Mouse (Mus musculus) CH12.LX (cell line): Measurements from ENCODE around the gene Gm10799.

ENCODE experiments used
- CHD1 ChIP-seq: IDR thresholded peaks from 2 replicates; pipeline ENCODE4 v1.6.1; 2012; ENCODE audit warnings: low read depth, low read length, improper control_type of control experiment, inconsistent platforms
- CTCF ChIP-seq, 2 experiments: IDR thresholded peaks in 1 of 2; conservative IDR thresholded peaks in 1 of 2; 2 replicates each; pipeline ENCODE4 v1.5.1; 2011 to 2012; ENCODE audit warnings: low read depth in 2 of 2, low read length in 2 of 2, improper control_type of control experiment in 1 of 2, inconsistent platforms in 1 of 2, mild to moderate bottlenecking in 1 of 2, moderate library complexity in 1 of 2
- EP300 ChIP-seq: IDR thresholded peaks from 2 replicates; pipeline ENCODE4 v1.6.1; 2011; ENCODE audit warnings: low read length, improper control_type of control experiment
- GABPA ChIP-seq: IDR thresholded peaks from 2 replicates; pipeline ENCODE4 v1.6.1; 2012; ENCODE audit warnings: low read depth, low read length, improper control_type of control experiment, inconsistent platforms; ENCODE audit not compliant: insufficient replicate concordance
- JUND ChIP-seq: conservative IDR thresholded peaks from 2 replicates; pipeline ENCODE4 v1.6.1; 2011; ENCODE audit warnings: low read depth, low read length, improper control_type of control experiment
- PAX5 ChIP-seq: IDR thresholded peaks from 2 replicates; pipeline ENCODE4 v1.6.1; 2012; ENCODE audit warnings: low read length, inconsistent platforms, mixed read lengths
- POLR2A ChIP-seq: IDR thresholded peaks from 2 replicates; pipeline ENCODE4 v1.6.1; 2011; ENCODE audit warnings: low read depth, mild to moderate bottlenecking, improper control_type of control experiment, low read length
- SIN3A ChIP-seq: IDR thresholded peaks from 2 replicates; pipeline ENCODE4 v1.6.1; 2012; ENCODE audit warnings: low read length, improper control_type of control experiment, inconsistent platforms
- USF1 ChIP-seq: IDR thresholded peaks from 2 replicates; pipeline ENCODE4 v1.6.1; 2014; ENCODE audit warnings: low read depth, mild to moderate bottlenecking, inconsistent platforms, low read length, improper control_type of control experiment

DNA sequence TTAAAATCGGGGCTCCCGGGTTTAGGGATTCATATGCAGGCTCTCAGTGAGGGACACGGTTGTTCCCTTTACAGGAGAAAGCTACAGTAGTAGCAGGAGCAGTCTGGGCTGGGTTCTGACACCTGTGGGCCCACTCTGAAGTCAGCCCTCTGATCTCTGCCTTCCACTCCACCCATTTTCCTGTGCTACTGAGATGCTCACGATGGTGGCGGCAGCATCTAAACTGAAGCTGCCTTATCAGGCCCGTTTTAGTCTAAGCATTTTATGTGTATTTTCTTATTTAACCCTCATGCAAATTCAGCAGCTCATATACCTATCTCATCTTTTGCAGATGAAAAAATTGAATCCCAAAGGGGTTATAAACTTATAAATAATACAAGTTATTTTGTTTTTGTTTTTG, 36.5 kb upstream of the Gm10799 start:
- TF ChIP-seq CHD1 (no peak), POLR2A (no peak), GABPA (no peak), CTCF (conservative IDR thresholded peaks at IDR 0.05 in 1 of 2, IDR thresholded peaks at IDR 0.05 in 1 of 2; ENCODE audit: low read depth in 2 of 2, low read length in 2 of 2) (no peak), USF1 (no peak), EP300 (no peak), SIN3A (no peak), PAX5 (no peak), JUND (no peak)
